Mouse (Mus musculus) urinary bladder, postnatal 25 days (tissue): ENCODE data around the gene Tardbp.

Source experiments
- DNase-seq: peaks from one replicate; pipeline ENCODE4 v3.0.0; 2022; ENCODE audit warnings: low spot score

Tardbp gene

DNA sequence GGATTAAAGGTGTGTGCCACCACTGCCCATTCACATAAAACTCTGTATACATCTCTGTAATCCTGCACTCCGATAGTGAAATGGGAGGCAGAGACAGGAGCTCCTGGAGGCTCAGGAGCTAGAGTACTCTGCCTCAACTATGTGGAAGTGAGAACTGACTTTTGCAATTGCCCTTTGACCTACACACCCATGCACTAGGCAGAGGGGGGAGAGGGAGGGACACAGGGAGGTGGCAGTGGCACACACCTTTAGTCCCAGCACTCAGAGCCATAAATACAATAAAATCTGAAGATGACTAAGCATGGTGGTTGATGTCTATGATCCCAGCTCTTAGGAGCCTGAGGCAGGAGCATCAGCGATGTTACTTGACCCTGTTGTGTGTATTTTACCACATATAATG, 12.6 kb upstream of the Tardbp start:
- no peak for DNase-seq

DNA sequence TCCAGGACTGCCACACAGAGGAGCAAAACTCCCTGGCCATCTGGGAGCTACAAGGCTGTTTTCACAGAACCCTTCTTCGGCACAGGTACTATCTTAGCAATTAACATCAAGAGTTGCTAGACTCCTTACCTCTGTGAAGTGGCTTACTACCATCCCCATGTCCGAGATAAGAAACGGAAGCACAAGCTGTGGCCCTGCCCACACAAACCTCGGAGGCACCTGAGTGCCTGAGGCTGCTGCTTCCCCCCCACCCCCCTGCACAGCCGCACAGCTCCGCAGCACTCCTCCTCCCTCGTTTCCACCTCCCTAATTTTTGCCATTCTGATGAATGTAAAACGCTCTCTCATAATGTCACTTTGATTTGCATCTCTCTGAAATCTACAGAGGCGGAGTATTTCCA, 11.5 kb upstream of the Tardbp start:
- DNase-seq, result no peak

DNA sequence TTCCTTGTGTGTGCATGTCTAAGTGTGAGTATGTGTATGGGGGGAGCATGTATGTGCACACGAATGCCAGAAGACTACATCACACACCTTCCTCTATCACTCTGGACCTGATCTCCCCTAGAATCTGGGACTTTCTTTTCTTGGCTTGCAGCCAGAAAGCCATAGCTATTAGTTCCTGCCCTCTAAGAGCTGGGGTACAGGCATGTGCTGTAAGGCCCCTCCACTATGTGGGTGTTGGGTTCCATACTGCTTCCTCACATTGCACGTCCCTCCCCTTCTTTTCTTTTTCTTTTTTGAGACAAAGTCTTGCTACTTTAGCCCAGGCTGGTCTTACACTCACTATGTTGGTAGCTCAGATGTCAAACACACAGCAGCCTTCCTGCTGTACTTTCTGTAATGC, 8.5 kb upstream of the Tardbp start:
- DNase-seq, result no peak

DNA sequence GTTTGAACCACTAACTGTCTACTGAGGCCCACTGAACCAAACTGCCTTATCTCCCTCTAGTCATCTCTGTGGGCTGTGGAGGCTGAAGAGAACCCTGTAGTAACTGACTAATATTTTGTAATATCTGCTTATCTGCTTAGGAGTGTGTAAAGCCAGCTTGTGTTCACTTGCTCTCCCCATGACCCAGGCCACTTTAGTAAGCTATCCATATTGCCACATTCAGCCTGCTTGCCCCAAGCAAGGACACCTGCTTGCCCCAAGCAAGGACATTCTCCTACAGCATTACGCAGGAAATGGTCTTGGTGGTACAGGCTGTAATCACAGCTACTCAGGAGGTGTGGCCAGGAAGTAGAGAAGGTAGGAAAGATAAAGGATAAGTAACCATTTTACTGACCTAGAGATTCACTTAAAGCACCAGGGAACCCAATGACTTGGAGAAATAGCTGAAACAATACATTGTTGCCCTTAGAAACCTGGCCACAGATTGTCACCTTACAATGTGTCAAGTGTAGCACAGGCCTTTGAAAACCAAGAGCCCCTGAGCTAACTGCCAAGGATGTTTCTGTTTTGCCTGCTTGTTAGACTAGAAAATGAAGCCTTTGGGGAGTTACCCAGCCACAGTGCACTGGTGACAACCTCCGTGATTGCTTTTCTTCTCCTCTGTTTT, 6.7 kb upstream of the Tardbp start:
- DNase-seq, result no peak

DNA sequence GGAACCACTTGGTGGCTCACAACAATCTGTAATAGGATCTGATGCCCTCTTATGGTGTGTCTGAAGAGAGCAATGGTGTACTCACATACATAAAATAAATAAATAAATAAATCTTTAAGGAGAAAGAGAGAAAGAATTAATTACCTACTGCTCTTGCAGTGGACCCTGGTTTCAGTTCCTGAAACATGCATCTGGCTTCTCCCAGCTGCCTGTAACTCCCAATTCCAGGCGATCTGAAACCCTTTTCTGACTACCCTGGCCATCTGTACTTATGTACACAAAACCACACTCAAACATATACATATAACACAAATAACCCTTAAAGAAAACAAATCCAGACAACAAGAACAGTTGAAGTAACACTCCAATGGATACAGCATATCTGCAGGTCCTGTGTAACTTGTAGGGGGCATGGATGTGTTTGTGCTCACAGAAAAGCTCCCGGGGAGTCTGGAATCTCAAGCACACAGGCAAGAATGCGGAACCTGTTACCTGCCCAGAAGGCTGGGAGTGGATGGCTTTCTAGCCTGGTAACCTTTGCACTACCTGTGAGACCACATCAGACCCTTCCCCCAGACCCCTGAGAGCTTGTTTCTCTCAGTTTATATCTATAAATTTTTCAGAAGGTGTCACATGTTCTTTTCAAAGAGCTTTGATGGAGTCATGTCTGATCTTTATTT, 5.3 kb upstream of the Tardbp start:
- DNase-seq, result no peak

DNA sequence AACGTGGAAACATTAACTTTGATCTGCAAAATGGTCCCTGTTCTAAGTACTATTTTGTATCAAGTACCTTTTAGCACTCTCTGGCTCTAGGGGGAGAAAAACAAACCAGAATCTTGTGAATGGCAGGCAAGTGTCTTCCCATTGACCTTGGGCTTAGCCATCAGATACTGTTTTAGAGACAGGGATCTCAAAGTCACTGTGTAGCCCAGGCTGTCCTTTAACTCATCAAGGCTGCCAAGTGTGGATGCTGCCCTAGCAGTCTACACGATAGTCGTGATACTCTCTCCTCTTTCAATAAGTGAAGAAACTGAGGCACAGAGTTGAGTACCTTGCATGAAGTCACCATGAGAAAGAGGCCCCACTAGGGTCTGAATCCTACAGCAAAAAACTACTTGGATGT, 427 bp upstream of the Tardbp start:
- no peak for DNase-seq

DNA sequence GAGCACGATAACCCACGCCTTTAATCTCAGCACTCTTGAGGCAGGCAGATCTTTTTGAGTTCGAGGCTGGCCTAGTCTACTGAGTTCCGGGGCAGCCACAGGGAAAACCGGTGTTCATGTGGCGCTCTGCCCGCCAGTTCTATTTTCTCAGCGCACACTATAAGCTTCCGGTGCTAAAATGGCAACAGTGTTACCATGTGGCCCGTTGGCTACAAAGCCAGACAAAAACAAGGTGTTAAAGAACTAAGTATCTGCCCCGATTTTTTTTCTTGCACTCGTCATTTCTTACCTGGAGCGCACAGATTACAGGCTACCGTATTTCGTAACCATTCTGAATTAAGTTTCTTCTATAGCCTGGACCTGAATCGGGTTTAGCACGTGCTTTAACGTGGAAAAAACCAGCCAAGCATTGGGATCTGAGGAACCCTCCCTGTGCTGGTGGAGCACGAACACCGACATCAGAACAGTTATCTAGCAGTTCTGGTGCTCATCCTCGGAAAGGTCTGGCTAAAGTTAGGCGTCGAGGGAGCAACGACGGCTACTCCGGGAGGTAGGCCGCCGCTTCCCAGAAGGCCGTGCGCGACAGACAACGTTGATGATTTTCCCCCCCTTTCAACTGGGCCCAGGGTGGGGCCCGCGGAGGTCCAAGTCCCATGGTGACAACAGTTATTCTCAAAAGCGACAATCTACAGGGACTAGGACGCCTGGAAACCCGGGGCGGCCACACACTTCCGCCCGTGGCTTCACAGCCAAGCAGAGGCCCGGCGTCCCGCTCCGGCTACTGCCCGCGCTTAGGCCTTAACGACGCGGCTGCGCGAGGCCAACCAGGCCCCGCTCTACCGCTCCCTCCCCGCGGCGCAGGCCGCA, 830 bp downstream of the Tardbp start:
- no peak for DNase-seq

DNA sequence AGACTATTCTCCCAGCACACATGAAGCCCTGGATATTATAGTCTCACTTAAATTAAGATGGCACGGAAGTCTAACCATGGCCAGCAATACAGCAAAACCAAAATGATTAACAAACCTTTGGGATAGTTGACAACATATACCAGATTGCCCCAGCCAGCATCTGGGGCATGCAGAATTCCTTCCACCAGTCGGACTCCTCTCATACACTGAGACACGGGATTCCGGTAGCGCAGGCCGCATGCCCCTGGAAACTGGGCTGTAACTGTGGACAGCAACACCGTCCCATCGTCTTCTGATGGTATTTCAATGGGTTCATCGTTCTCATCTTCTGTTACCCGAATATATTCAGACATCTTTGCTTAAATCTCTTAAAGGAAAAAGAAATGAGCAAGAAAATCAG, 1.8 kb downstream of the Tardbp start:
- DNase-seq, result no peak

DNA sequence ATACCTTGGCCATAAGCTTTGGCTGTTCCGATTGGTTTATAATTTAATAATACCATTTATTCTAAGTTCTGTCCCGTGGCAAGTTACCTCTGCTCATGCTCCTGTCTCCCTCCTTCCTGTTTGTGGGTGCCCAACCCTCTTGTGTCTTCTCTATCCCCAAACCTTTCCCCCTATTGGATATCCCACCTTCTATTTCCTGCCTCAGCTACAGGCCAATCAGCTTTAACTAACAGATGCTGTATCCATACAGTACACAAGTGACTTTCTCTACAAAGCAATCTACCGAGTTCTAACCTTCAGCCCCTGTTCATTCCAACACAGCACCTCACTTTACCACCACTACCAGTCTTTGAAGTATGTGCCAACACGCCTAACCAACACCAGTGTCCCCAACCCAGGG, 3.2 kb downstream of the Tardbp start:
- no peak for DNase-seq

DNA sequence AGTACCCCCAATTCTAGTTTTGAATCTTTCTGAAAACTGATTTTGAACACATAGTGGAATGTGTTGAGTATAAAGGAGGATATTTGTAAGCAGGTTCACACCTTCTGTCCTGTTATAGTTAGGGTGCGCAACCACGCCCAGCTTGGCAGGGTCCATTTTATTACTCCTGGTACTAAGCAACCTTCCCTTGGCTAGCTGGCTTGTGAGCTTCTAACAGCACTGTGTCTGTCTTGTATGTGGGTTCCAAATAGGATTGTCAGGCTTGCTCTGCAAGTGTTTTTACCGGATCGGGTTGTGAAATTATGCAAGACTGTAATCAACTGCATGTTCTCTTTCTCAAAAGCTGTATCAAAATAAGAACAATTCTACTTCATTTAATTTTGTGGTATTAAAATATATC, 4.3 kb downstream of the Tardbp start:
- no peak for DNase-seq

DNA sequence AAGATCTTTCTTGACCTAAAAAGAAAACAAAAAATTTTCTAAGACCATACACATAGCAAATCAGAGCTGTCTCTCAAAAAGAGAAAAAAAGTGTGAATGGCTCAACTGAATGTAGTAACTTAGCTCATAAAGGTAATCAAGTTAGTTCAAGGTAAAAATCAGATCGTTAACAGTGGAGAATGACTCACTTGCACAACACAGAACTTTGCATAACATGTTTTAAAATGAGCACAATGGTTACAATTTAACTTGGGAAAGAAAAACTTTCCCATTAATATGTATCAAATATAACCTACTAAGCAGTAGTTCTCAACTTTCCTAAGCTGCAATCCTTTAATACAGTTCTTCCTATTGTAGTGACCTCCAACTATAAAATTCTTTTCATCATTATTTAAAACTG, 6.1 kb downstream of the Tardbp start:
- DNase-seq, result no peak

DNA sequence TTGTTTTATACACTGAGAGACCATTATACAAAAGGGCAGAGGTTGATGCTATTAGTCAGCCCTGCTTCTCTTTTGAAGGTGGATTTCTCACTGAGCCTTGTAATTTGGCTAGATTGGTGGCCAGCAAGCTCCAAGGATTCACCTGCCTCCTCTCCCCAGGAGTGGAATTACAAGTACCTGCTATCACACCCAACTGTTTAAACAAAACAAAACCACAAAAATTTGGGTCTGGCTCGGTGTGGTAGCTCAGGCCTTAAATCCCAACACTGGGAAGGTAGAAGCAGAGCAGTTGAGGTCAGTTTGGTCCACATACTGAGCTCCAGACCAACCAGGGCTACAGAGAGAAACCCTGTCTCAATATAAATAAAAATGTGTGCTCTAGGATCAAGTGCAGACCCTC, 7.0 kb downstream of the Tardbp start:
- DNase-seq, result no peak

DNA sequence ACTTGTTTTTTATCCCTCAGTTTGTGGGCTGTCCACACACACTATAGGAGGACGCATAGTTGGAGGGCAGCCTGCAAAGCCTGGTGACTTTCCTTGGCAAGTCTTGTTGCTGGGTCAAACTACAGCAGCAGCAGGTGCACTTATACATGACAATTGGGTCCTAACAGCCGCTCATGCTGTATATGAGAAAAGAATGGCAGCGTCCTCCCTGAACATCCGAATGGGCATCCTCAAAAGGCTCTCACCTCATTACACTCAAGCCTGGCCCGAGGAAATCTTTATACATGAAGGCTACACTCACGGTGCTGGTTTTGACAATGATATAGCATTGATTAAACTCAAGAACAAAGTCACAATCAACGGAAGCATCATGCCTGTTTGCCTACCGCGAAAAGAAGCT, 13.1 kb downstream of the Tardbp start:
- DNase-seq, result no peak

DNA sequence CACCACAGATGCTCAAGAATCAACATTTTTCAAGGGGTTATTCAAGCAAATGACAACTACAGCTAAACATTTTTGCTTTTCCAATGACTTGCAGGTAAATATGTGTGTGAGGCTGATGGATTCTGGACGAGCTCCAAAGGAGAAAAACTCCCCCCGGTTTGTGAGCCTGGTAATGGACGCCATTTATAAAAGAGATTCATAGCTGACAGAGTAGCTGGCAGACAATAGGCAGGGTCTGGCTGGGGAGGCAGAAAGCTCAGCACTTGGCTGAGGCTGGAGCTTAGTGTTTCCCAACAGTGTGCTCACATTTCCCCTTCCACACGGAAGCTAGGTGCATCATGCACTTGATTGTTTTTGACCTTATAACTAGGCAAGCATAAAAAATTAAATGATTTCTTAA, 14.3 kb downstream of the Tardbp start:
- no peak for DNase-seq

DNA sequence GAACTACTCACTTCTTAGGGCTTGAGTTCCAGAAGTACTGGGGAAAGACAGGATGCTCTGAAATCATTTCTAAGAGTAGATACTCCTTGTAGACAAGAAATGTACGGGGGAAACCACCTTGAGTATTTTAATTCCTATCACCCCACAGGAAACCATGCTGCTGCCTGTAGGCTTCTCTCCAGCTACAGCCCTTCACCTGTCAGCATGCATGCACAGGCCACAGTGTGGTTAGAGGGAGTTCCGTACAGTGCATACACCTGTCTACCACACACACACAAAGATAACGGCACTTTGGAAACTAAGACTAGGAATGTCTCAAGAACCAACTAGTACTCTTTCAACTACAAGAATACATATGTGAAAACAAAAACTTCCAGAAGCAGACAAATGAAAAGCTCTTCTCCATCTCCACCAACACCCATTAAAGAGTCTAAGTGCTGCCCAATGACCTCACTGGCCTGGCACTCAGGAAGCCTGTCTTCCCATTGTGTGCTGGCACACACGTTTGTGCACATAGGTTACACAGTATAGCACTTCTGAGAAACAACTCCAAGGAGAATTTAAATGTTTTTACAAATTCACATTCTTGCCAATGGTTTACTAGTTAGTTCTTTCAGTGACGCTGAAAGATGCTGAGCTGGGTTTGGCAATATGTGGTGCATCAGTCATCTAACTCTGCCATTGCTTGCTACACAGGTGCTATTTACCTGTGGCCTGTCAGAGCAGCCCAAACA, 16.0 kb downstream of the Tardbp start:
- no peak for DNase-seq

DNA sequence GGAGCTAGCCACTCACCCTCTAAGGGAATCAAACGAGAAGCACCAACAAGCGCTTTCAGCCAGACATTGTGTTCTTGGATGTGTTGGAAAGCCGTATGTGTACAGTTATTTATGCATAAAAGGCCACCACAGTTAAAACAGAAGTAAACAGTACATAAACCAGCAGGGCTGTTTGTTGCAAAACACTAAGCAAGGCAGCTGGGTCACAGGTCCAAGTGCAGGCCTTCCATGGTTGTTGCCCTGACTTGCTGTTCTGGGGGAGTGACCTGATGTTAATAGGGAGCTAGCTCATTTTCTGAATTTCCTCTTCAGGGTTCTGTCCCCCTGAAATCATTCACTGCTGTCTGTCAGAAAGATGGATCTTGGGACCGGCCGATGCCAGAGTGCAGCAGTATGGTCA, 17.0 kb downstream of the Tardbp start:
- no peak for DNase-seq

DNA sequence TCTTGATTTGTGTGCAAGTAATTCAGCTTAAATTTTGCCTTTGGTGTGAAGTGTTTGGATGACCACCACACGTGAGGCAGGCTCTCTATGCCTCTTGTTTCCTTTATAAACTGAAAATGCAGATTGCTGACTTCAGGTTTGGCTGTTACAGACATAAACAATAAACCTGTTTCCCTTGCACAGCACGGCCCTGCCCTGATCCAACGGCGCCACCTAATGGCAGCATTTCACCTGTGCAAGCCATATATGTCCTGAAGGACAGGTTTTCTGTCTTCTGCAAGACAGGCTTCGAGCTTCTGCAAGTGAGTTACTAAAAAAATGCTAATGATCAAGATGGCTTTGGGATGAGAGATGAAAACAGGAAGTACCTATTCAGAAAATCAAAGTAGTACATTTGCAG, 19.1 kb downstream of the Tardbp start:
- DNase-seq, result peak; percentile 83

DNA sequence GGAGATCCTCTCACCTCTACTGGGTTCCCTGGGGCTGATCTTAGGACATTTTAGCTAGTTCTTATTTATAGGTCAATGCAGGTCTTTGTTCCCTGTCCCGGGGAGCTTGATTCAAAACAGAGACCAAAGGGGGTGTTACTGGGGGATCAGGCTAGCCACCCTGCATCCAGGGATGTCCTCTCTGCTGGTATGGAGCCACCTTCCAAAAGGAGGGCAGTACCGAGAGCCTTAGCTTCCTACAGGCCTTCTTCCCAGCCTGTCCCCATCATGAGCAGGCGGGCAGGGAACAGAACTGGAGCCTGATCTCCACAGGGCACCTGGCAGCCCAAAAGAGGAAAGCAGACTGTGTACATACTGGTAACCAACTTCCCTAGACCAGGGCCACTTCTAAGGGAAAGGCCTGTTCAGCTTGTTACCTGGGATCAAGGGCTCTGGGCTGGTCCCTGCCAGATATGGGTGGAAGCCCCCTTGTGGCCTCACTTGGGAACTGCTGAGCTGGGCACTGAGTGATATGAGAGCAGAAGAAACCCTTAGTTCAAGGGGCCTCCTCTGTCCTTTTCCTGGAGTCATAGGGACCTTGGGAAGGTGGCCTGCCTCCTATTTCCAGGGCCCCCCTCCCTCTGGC, 22.2 kb downstream of the Tardbp start:
- DNase-seq, result peak; percentile 61

DNA sequence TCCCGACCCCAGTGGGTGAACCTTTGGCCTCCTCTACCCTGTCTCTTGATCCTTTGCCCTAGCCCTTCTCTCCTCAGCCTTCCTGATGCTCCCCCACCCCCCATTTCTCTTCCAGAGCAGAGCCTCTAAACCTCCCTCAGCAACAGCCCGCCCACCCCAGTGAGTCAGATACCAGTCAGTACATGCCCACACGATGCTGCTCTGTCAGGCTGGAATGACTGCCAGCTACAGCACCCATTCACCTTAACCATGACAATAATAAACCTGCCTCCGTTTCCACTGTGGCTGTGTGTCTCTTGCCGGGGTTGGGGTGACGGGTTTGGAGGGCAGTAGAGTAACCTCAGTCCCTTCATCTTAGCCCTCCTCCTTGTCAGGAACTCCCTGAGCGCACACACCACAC, 22.7 kb downstream of the Tardbp start:
- DNase-seq, result no peak

DNA sequence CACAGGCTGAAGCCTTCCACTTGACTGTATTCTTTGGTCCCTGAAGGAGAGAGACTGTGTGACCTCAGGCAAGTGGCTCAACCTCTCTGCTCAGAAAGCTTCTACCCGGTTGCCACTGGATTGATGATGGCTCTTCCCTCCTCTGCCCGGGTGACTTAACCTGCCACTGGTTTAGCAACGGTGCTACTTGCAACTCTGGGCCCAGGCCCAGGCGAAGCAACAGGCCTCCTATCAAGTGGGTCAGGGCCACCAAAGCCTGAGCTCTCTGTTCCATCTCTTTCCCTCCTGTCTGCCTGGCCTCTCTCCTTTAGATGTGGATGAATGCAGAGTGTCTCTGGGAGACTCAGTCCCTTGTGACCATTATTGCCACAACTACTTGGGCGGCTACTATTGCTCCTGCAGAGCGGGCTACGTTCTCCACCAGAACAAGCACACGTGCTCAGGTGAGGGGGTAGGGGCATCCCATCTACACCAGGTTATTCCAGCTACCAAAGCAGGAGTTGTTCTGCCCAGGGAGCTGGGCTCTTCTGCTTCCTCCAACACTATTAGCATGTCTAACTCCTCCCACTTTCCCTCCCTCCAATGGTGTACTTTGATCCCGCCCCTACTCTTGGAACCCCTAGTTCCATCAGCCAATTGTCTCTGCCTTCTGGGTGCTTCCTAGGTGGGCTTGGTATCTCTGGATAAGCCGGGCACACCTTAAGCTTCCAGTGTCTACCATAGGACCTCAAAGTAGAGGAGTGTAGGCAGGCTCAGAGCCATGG, 23.3 kb downstream of the Tardbp start:
- no peak for DNase-seq
